Mouse (Mus musculus) T-helper 2 cell (primary cell): ENCODE results near the gene Tank.

Experiments
- in situ Hi-C: fragments of 300-600 bp; cut with MboI, MseI; formaldehyde crosslinking; loops from one replicate; pipeline ENCODE4 v1.15.1; 2025; ENCODE audit warnings: high pct_unique_total_duplicates

The Tank gene

GRCm38 (mm10) chr2:61578433-61578832 is at the start of gene Tank:
Tank (plus strand) TSS chr2:61578585.
- in situ Hi-C loops = no loop called here

- in situ Hi-C loops = no loop called here
These were observed 46.1 kb upstream of the Tank start for GRCm38 (mm10) chr2:61532326-61532725.

- in situ Hi-C loops = no loop called here
These were observed 45.3 kb upstream of the Tank start for GRCm38 (mm10) chr2:61533131-61533530.

- in situ Hi-C loops = no loop called here
These were observed 41.5 kb upstream of the Tank start for GRCm38 (mm10) chr2:61536901-61537300.

- in situ Hi-C loops = no loop called here
These were observed 39.0 kb upstream of the Tank start for GRCm38 (mm10) chr2:61539378-61539777.

- in situ Hi-C loops = no loop called here
These were observed 36.0 kb upstream of the Tank start for GRCm38 (mm10) chr2:61542426-61542825.

- in situ Hi-C loops = no loop called here
These were observed 32.7 kb upstream of the Tank start for GRCm38 (mm10) chr2:61545666-61546065.

GRCm38 (mm10) chr2:61548021-61548420 is 30.4 kb upstream of the Tank start:
- in situ Hi-C loops = no loop called here

- in situ Hi-C loops = loop anchor here (25.0 kb wide), 1 partner anchor 1736 kb away; no protein-coding TSS in a partner anchor
These were observed 26.7 kb upstream of the Tank start for GRCm38 (mm10) chr2:61551680-61552079.

GRCm38 (mm10) chr2:61555367-61555766 is 23.0 kb upstream of the Tank start:
- in situ Hi-C loops = loop anchor here (5.0 to 25.0 kb wide), 2 partner anchors 33 to 1732 kb away; no protein-coding TSS in a partner anchor

- in situ Hi-C loops = loop anchor here (5.0 to 25.0 kb wide), 2 partner anchors 34 to 1731 kb away; no protein-coding TSS in a partner anchor
These were observed 22.6 kb upstream of the Tank start for GRCm38 (mm10) chr2:61555825-61556224.

GRCm38 (mm10) chr2:61556639-61557038 is 21.7 kb upstream of the Tank start:
- in situ Hi-C loops = loop anchor here (5.0 to 25.0 kb wide), 2 partner anchors 34 to 1731 kb away; no protein-coding TSS in a partner anchor

- in situ Hi-C loops = loop anchor here (5.0 to 25.0 kb wide), 2 partner anchors 36 to 1729 kb away; no protein-coding TSS in a partner anchor
These were observed 20.4 kb upstream of the Tank start for GRCm38 (mm10) chr2:61557848-61558471.

GRCm38 (mm10) chr2:61561058-61561457 is 17.3 kb upstream of the Tank start:
- in situ Hi-C loops = loop anchor here (25.0 kb wide), 1 partner anchor 1726 kb away; no protein-coding TSS in a partner anchor

GRCm38 (mm10) chr2:61563202-61563601 is 15.2 kb upstream of the Tank start:
- in situ Hi-C loops = loop anchor here (25.0 kb wide), 1 partner anchor 1724 kb away; no protein-coding TSS in a partner anchor

- in situ Hi-C loops = loop anchor here (25.0 kb wide), 1 partner anchor 1720 kb away; no protein-coding TSS in a partner anchor
These were observed 11.2 kb upstream of the Tank start for GRCm38 (mm10) chr2:61567045-61567783.

- in situ Hi-C loops = loop anchor here (25.0 kb wide), 1 partner anchor 1718 kb away; no protein-coding TSS in a partner anchor
These were observed 9.2 kb upstream of the Tank start for GRCm38 (mm10) chr2:61569181-61569580.

- in situ Hi-C loops = loop anchor here (25.0 kb wide), 1 partner anchor 1716 kb away; no protein-coding TSS in a partner anchor
These were observed 6.9 kb upstream of the Tank start for GRCm38 (mm10) chr2:61571343-61571955.

- in situ Hi-C loops = no loop called here
These were observed 1.9 kb upstream of the Tank start for GRCm38 (mm10) chr2:61576497-61576896.

GRCm38 (mm10) chr2:61576928-61577695 is 1.3 kb upstream of the Tank start:
- in situ Hi-C loops = no loop called here

- in situ Hi-C loops = no loop called here
These were observed 706 bp upstream of the Tank start for GRCm38 (mm10) chr2:61577696-61578062.
